Mouse (Mus musculus) brain, adult 10 weeks (tissue): Measurements from ENCODE around the gene Btn1a1. TPM values are rescaled to one million over a fixed set of nuclear protein-coding genes. Genes with fewer than 3 reads are reported as not detected.

Source experiments
- polyA plus RNA-seq: library from polyadenylated mRNA; stranded (reverse); fragments of 350-450 nt; fragmentation: Illumina TruSeq; extraction: RNeasy Lipid Tissue Mini Kit (QIAGEN cat#74804); gene quantifications from one replicate; pipeline ENCODE4 v1.2.3, GENCODE M21; 2015; ENCODE audit warnings: low read depth, low replicate concordance

The Btn1a1 gene
- not detected for polyA plus RNA-seq

GRCm38 (mm10) chr13:23465600-23466109, at the start of gene Btn1a1:
Gene Btn1a1, minus strand, starts transcription at chr13:23465901.

GRCm38 (mm10) chr13:23488400-23489322, 23.0 kb upstream of the Btn1a1 start, which contains the start of gene Btn2a2:
Gene Btn2a2, minus strand, starts transcription at chr13:23488857.

GRCm38 (mm10) chr13:23423286-23424051, 42.2 kb downstream of the Btn1a1 start, which contains the start of gene Abt1:
Gene Abt1, minus strand, starts transcription at chr13:23423866.

Other genes starting within 250 kb of the Btn1a1 start
- not detected for gene Vmn1r222, start 230.0 kb downstream of the Btn1a1 start, polyA plus RNA-seq
- not detected for gene Vmn1r223, start 218.8 kb downstream of the Btn1a1 start, polyA plus RNA-seq
- gene Zfp322a, start 96.7 kb downstream of the Btn1a1 start, polyA plus RNA-seq: 30.7 TPM
- 6.8 TPM for gene Abt1, start 42.0 kb downstream of the Btn1a1 start, polyA plus RNA-seq
- gene Btn2a2, start 23.0 kb upstream of the Btn1a1 start, polyA plus RNA-seq: 1.8 TPM
- gene Hist1h4h, start 65.1 kb upstream of the Btn1a1 start, polyA plus RNA-seq: 5.4 TPM
- gene Hist1h2af, start 68.0 kb upstream of the Btn1a1 start, polyA plus RNA-seq: not detected
- gene Hist1h3g, start 69.5 kb upstream of the Btn1a1 start, polyA plus RNA-seq: not detected
- 0.37 TPM for gene Hist1h2bh, start 77.5 kb upstream of the Btn1a1 start, polyA plus RNA-seq
- gene Hist1h3f, start 78.2 kb upstream of the Btn1a1 start, polyA plus RNA-seq: not detected
- gene Hist1h4f, start 85.7 kb upstream of the Btn1a1 start, polyA plus RNA-seq: not detected
- 0.06 TPM for gene Hist1h1d, start 87.4 kb upstream of the Btn1a1 start, polyA plus RNA-seq
- not detected for gene Hist1h3e, start 96.5 kb upstream of the Btn1a1 start, polyA plus RNA-seq
- gene Hist1h2ae, start 105.3 kb upstream of the Btn1a1 start, polyA plus RNA-seq: not detected
- 3.5 TPM for gene Hist1h2bg, start 105.5 kb upstream of the Btn1a1 start, polyA plus RNA-seq
- not detected for gene Hist1h2bf, start 108.3 kb upstream of the Btn1a1 start, polyA plus RNA-seq
- gene Hist1h2ad, start 108.5 kb upstream of the Btn1a1 start, polyA plus RNA-seq: not detected
- 0.76 TPM for gene Hist1h3d, start 109.9 kb upstream of the Btn1a1 start, polyA plus RNA-seq
- not detected for gene Hist1h4d, start 115.7 kb upstream of the Btn1a1 start, polyA plus RNA-seq
- 6.4 TPM for gene Hist1h2be, start 155.2 kb upstream of the Btn1a1 start, polyA plus RNA-seq
- 3.1 TPM for gene Hist1h1e, start 156.7 kb upstream of the Btn1a1 start, polyA plus RNA-seq
- 2.0 TPM for gene Hist1h2ac, start 218.0 kb upstream of the Btn1a1 start, polyA plus RNA-seq
- gene Hist1h2bc, start 218.3 kb upstream of the Btn1a1 start, polyA plus RNA-seq: 79.4 TPM
- not detected for gene Hist1h1t, start 229.9 kb upstream of the Btn1a1 start, polyA plus RNA-seq
- gene Hist1h4c, start 232.6 kb upstream of the Btn1a1 start, polyA plus RNA-seq: 1.3 TPM
- gene Hfe, start 245.0 kb upstream of the Btn1a1 start, polyA plus RNA-seq: 4.4 TPM